Mouse (Mus musculus): Measurements from ENCODE around the gene Rnls. TPM values are rescaled to one million over a fixed set of nuclear protein-coding genes. Genes with fewer than 3 reads are reported as not detected.
"Not testable (repeated sequence)": the region's sequence is repeated elsewhere in the genome, so short reads cannot be mapped to it uniquely, and the experiment has no call there.

Rnls gene
- 1 to 10 TPM; 1.3 to 1.6 TPM for total RNA-seq (2021)
- long read RNA-seq, experiment 1, partial matches to known transcripts, result 1 of 4 reads
- long read RNA-seq, experiment 1, other reads (novel, unspliced or antisense), result 0 of 4 reads
- long read RNA-seq, experiment 2, result 0 reads

- TF ChIP-seq CTCF (IDR thresholded peaks at IDR 0.05), result peak; percentile 40
- intact Hi-C loops (cut with DNase I), result loop anchor here (10.0 kb wide), 2 partner anchors 193 to 393 kb away; partner anchors contain the start of gene Lipo1
Observed at GRCm38 (mm10) chr19:33391651-33392382, at the start of gene Rnls. Rnls (minus strand) TSS chr19:33392295.

GRCm38 (mm10) chr19:33429457-33429856 lies 37.4 kb upstream of the Rnls start:
- TF ChIP-seq CTCF (IDR thresholded peaks at IDR 0.05), result no peak
- intact Hi-C loops (cut with DNase I), result no loop called here
- Histone ChIP-seq H3K27ac (no peak overlapping the region), H3K4me3 (no peak overlapping the region)
- DNase-seq (ENCODE audit: extremely low spot score in 1 of 2, low spot score in 2 of 2), result no peak

More at GRCm38 (mm10) chr19:33391651-33392382, at the start of gene Rnls:
- peak; percentile 76 to 84 for DNase-seq (ENCODE audit: extremely low spot score in 1 of 2, low spot score in 2 of 2)
- peak within 1 kb of the TSS; percentile 73 for H3K4me3 ChIP-seq
- H3K27ac ChIP-seq, result peak within 1 kb of the TSS; percentile 92

- H3K4me3 ChIP-seq; intact Hi-C loops (cut with DNase I); H3K27ac ChIP-seq; DNase-seq (ENCODE audit: extremely low spot score in 1 of 2, low spot score in 2 of 2): not testable (repeated sequence)
Observed at GRCm38 (mm10) chr19:33419368-33419767, 27.3 kb upstream of the Rnls start.

- TF ChIP-seq CTCF (IDR thresholded peaks at IDR 0.05), result no peak
- Histone ChIP-seq H3K4me3 (no peak overlapping the region), H3K27ac (no peak overlapping the region)
- no peak for DNase-seq (ENCODE audit: extremely low spot score in 1 of 2, low spot score in 2 of 2)
- intact Hi-C loops (cut with DNase I), result loop anchor here (5.0 kb wide), 2 partner anchors 641 to 861 kb away; no protein-coding TSS in a partner anchor
Observed at GRCm38 (mm10) chr19:33380825-33381224, 11.3 kb downstream of the Rnls start.

- peak; percentile 73 for TF ChIP-seq CTCF (IDR thresholded peaks at IDR 0.05)
- intact Hi-C loops (cut with DNase I), result loop anchor here (5.0 kb wide), 2 partner anchors 642 to 862 kb away; no protein-coding TSS in a partner anchor
- H3K4me3 ChIP-seq, result no peak overlapping the region
- H3K27ac ChIP-seq, result no peak overlapping the region
- DNase-seq (ENCODE audit: extremely low spot score in 1 of 2, low spot score in 2 of 2), result no peak
Observed at GRCm38 (mm10) chr19:33380386-33380785, 11.7 kb downstream of the Rnls start.

GRCm38 (mm10) chr19:33368808-33369207 lies 23.3 kb downstream of the Rnls start:
- intact Hi-C loops (cut with DNase I), result loop anchor here (1.0 to 5.0 kb wide), 2 partner anchors 27 to 257 kb away; no protein-coding TSS in a partner anchor
- TF ChIP-seq CTCF (IDR thresholded peaks at IDR 0.05), result no peak
- no peak overlapping the region for H3K4me3 ChIP-seq
- H3K27ac ChIP-seq, result peak overlapping the region; percentile 33; the same call in 1 of the 2 replicates
- no peak for DNase-seq (ENCODE audit: extremely low spot score in 1 of 2, low spot score in 2 of 2)

GRCm38 (mm10) chr19:33366661-33367060 lies 25.4 kb downstream of the Rnls start:
- DNase-seq (ENCODE audit: extremely low spot score in 1 of 2, low spot score in 2 of 2), result peak; percentile 58 to 81
- intact Hi-C loops (cut with DNase I), result loop anchor here (1.0 to 5.0 kb wide), 4 partner anchors 139 to 651 kb away; no protein-coding TSS in a partner anchor
- Histone ChIP-seq H3K4me3 (no peak overlapping the region), H3K27ac (no peak overlapping the region)
- peak; percentile 99 for TF ChIP-seq CTCF (IDR thresholded peaks at IDR 0.05)

- Histone ChIP-seq H3K4me3 (no peak overlapping the region), H3K27ac (no peak overlapping the region)
- intact Hi-C loops (cut with DNase I), result no loop called here
- DNase-seq (ENCODE audit: extremely low spot score in 1 of 2, low spot score in 2 of 2), result no peak
- no peak for TF ChIP-seq CTCF (IDR thresholded peaks at IDR 0.05)
Observed at GRCm38 (mm10) chr19:33357019-33357418, 35.1 kb downstream of the Rnls start.

GRCm38 (mm10) chr19:33340119-33340518 lies 52.0 kb downstream of the Rnls start:
- no peak for TF ChIP-seq CTCF (IDR thresholded peaks at IDR 0.05)
- H3K4me3 ChIP-seq, result no peak overlapping the region
- intact Hi-C loops (cut with DNase I), result loop anchor here (1.0 to 2.0 kb wide), 3 partner anchors 23 to 99 kb away; no protein-coding TSS in a partner anchor
- no peak for DNase-seq (ENCODE audit: extremely low spot score in 1 of 2, low spot score in 2 of 2)
- peak overlapping the region; percentile 76 for H3K27ac ChIP-seq

- intact Hi-C loops (cut with DNase I), result no loop called here
Observed at GRCm38 (mm10) chr19:33326706-33327641, 65.1 kb downstream of the Rnls start.

GRCm38 (mm10) chr19:33318785-33319184 lies 73.3 kb downstream of the Rnls start:
- DNase-seq (ENCODE audit: extremely low spot score in 1 of 2, low spot score in 2 of 2), result peak in 1 of 2 experiments; percentile 16
- Histone ChIP-seq H3K27ac (peak overlapping the region; percentile 76), H3K4me3 (no peak overlapping the region)
- no peak for TF ChIP-seq CTCF (IDR thresholded peaks at IDR 0.05)
- intact Hi-C loops (cut with DNase I), result loop anchor here (1.0 kb wide), 1 partner anchor 66 kb away; no protein-coding TSS in a partner anchor

More at GRCm38 (mm10) chr19:33326706-33327641, 65.1 kb downstream of the Rnls start:
- no peak overlapping the region for H3K27ac ChIP-seq
- TF ChIP-seq CTCF (IDR thresholded peaks at IDR 0.05), result no peak
- H3K4me3 ChIP-seq, result no peak overlapping the region
- no peak for DNase-seq (ENCODE audit: extremely low spot score in 1 of 2, low spot score in 2 of 2)

All from left cerebral cortex, adult 2 months (tissue).